8 mouse cellular contexts compared by ENCODE assay signal in the genomic region with DNA sequence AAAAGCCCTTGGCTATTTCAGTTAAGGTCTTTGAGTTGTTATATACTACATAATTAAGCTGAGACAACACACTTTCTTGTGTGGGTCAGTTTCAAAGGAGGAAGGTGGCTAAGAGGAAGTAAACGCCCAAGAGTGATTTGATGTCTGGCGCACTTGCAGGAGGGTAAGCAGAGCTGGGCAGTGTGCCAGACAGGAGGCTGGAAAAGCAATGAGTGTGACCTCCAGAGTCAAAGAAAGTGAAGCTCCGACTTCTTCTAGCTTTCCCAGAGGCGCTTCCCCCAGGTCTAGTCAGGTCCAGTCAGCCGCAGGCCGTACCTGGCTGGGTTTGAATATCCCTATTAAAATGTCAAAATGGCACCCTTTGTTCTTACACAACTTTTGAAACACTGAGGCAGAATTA. TPM values are rescaled to one million over a fixed set of nuclear protein-coding genes. Genes with fewer than 3 reads are reported as not detected.
DNase-seq lines count a peak whose midpoint lies in the region; ATAC-seq and TF ChIP-seq lines count a peak whose summit lies in the region.

No protein-coding gene starts in this region.

- H3K9me3 ChIP-seq in midbrain, embryonic 14.5 days (ENCODE audit: control insufficient read depth, low read length), result no peaks in the 10 kb centered on the region
- no peaks in the 10 kb centered on the region for H3K9me3 ChIP-seq in midbrain, embryonic 16.5 days (replicated peaks; ENCODE audit: control insufficient read depth, low read length, poor library complexity, severe bottlenecking)
- no peaks in the 10 kb centered on the region for H3K9me3 ChIP-seq in forebrain, embryonic 11.5 days (ENCODE audit: control insufficient read depth, low read length)

- 79% methylated on average over 6 of the region's 6 CpGs for WGBS in midbrain, embryonic 14.5 days
- WGBS in midbrain, embryonic 16.5 days, result 76% methylated on average over 6 of the region's 6 CpGs
- 85% methylated on average over 6 of the region's 6 CpGs for WGBS in forebrain, embryonic 11.5 days

- no peaks in the 10 kb centered on the region for H3K4me1 ChIP-seq in midbrain, embryonic 14.5 days (ENCODE audit: control insufficient read depth, insufficient read depth, low read length)
- no peaks in the 10 kb centered on the region for H3K4me1 ChIP-seq in midbrain, embryonic 16.5 days (ENCODE audit: control insufficient read depth, insufficient read depth, low read length)
- H3K4me1 ChIP-seq in cortical plate, adult 2 months (ENCODE audit: control insufficient read depth, insufficient read depth, low read length), result no peaks in the 10 kb centered on the region
- H3K4me1 ChIP-seq in forebrain, embryonic 11.5 days (replicated peaks; ENCODE audit: control insufficient read depth, insufficient read depth, low read length), result no peaks in the 10 kb centered on the region

- H3K9ac ChIP-seq in midbrain, embryonic 14.5 days (replicated peaks; ENCODE audit: low read length), result no peak overlapping the region
- H3K9ac ChIP-seq in midbrain, embryonic 16.5 days (ENCODE audit: low read depth, low read length), result no peak overlapping the region
- no peak overlapping the region for H3K9ac ChIP-seq in forebrain, embryonic 11.5 days (ENCODE audit: low read length)

- H3K4me2 ChIP-seq in midbrain, embryonic 14.5 days (ENCODE audit: low read length), result no peak overlapping the region
- H3K4me2 ChIP-seq in midbrain, embryonic 16.5 days (ENCODE audit: low read length), result no peak overlapping the region
- no peak overlapping the region for H3K4me2 ChIP-seq in forebrain, embryonic 11.5 days (ENCODE audit: low read depth, low read length, severe bottlenecking)

- TF ChIP-seq POLR2A in cortical plate, adult 2 months (IDR thresholded peaks at IDR 0.05; ENCODE audit: extremely low read depth, insufficient read depth, low read length), result no peak

- DNase-seq in midbrain, embryonic 14.5 days, result peak; percentile 24
- peak; percentile 78 for DNase-seq in lung, postnatal 36 days
- DNase-seq in thymus, postnatal 10 days (ENCODE audit: low spot score in 2 of 2), result no peak
- no peak for DNase-seq in forebrain, embryonic 11.5 days (ENCODE audit: low spot score)

- H3K4me3 ChIP-seq in midbrain, embryonic 14.5 days (replicated peaks; ENCODE audit: low read depth, low read length), result no peak overlapping the region
- no peak overlapping the region for H3K4me3 ChIP-seq in midbrain, embryonic 16.5 days (ENCODE audit: low read depth, low read length)
- no peak overlapping the region for H3K4me3 ChIP-seq in cortical plate, adult 2 months (ENCODE audit: insufficient read depth, low read length)
- no peak overlapping the region for H3K4me3 ChIP-seq in forebrain, embryonic 11.5 days (ENCODE audit: low read depth, low read length)

- no peak for TF ChIP-seq CTCF in cortical plate, adult 2 months (IDR thresholded peaks at IDR 0.05; ENCODE audit: extremely low read depth, insufficient read depth, low read length)

- H3K27me3 ChIP-seq in midbrain, embryonic 14.5 days (ENCODE audit: control insufficient read depth, insufficient read depth, low read length), result no peaks in the 10 kb centered on the region
- no peaks in the 10 kb centered on the region for H3K27me3 ChIP-seq in midbrain, embryonic 16.5 days (ENCODE audit: control insufficient read depth, insufficient read depth, low read depth, low read length)
- H3K27me3 ChIP-seq in forebrain, embryonic 11.5 days (ENCODE audit: control insufficient read depth, insufficient read depth, low read length), result no peaks in the 10 kb centered on the region

- no peak for ATAC-seq in midbrain, embryonic 14.5 days (ENCODE audit: low FRiP score, low TSS enrichment)
- ATAC-seq in midbrain, embryonic 16.5 days, result no peak
- peak; percentile 80 to 84 for ATAC-seq in hematopoietic stem cell, adult 5-6 weeks (replicated peaks in 1 of 2; ENCODE audit: insufficient read depth in 1 of 2, low FRiP score in 2 of 2, low TSS enrichment in 1 of 2, low read depth in 1 of 2, poor library complexity in 2 of 2, severe bottlenecking in 2 of 2)
- no peak for ATAC-seq in CD4-positive, CD25-positive, alpha-beta regulatory T cell, adult 4 months
- ATAC-seq in forebrain, embryonic 11.5 days (replicated peaks; ENCODE audit: low FRiP score), result no peak

- no peak overlapping the region for H3K27ac ChIP-seq in midbrain, embryonic 14.5 days (replicated peaks; ENCODE audit: low read depth, low read length)
- no peak overlapping the region for H3K27ac ChIP-seq in midbrain, embryonic 16.5 days (ENCODE audit: low read length)
- peak overlapping the region; percentile 56; the same call in 1 of the 2 replicates for H3K27ac ChIP-seq in cortical plate, adult 2 months (ENCODE audit: insufficient read depth, low read length)
- no peak overlapping the region for H3K27ac ChIP-seq in forebrain, embryonic 11.5 days (ENCODE audit: low read depth, low read length)

- H3K36me3 ChIP-seq in midbrain, embryonic 14.5 days (ENCODE audit: control insufficient read depth, insufficient read depth, low read length), result peaks cover 4% of the 10 kb centered on the region
- H3K36me3 ChIP-seq in midbrain, embryonic 16.5 days (ENCODE audit: control insufficient read depth, insufficient read depth, low read length), result no peaks in the 10 kb centered on the region
- H3K36me3 ChIP-seq in forebrain, embryonic 11.5 days (ENCODE audit: control insufficient read depth, insufficient read depth, low read length), result peaks cover 2% of the 10 kb centered on the region; the same call in 1 of the 2 replicates

RNA-seq across cellular contexts. Expression of gene Jam2, which starts 28.3 kb away (rescaled TPM):
- polyA plus RNA-seq in midbrain, embryonic 14.5 days (2014; fragmentation: Nextera tagmentation; extraction: Ambion mirVana), result 25.4 and 37.7 TPM in 2 replicates
- 23.1 and 23.6 TPM in 2 replicates for polyA plus RNA-seq in midbrain, embryonic 16.5 days (2015; fragmentation: Nextera tagmentation; extraction: Ambion mirVana)
- 32.9 and 39.3 TPM in 2 replicates for polyA plus RNA-seq in cortical plate, adult 2 months (2012; rRNA removed)
- 0.69 and 4.6 TPM in 2 replicates for total RNA-seq in hematopoietic stem cell, adult 5-6 weeks (2017)
- polyA plus RNA-seq in CD4-positive, CD25-positive, alpha-beta regulatory T cell, adult 4 months (2017; shearing (Covaris generic)), result under 1 TPM; 0.19 to 0.43 TPM
- 51.5 and 54.0 TPM in 2 replicates for polyA plus RNA-seq in forebrain, embryonic 11.5 days (2014; fragmentation: Nextera tagmentation; extraction: Ambion mirVana)

RNA-seq across cellular contexts. Expression of gene Gabpa, which starts 32.5 kb away (rescaled TPM):
- 18.4 and 24.9 TPM in 2 replicates for polyA plus RNA-seq in midbrain, embryonic 14.5 days (2014; fragmentation: Nextera tagmentation; extraction: Ambion mirVana)
- 17.1 and 18.4 TPM in 2 replicates for polyA plus RNA-seq in midbrain, embryonic 16.5 days (2015; fragmentation: Nextera tagmentation; extraction: Ambion mirVana)
- polyA plus RNA-seq in cortical plate, adult 2 months (2012; rRNA removed), result 15.3 and 16.1 TPM in 2 replicates
- total RNA-seq in hematopoietic stem cell, adult 5-6 weeks (2017), result 81.4 and 87.7 TPM in 2 replicates
- 10 to 100 TPM; 18.1 to 19.2 TPM for polyA plus RNA-seq in CD4-positive, CD25-positive, alpha-beta regulatory T cell, adult 4 months (2017; shearing (Covaris generic))
- polyA plus RNA-seq in forebrain, embryonic 11.5 days (2014; fragmentation: Nextera tagmentation; extraction: Ambion mirVana), result 45.7 and 46.3 TPM in 2 replicates

RNA-seq across cellular contexts. Expression of gene Atp5j, which starts 33.2 kb away (rescaled TPM):
- 769 and 923 TPM in 2 replicates for polyA plus RNA-seq in midbrain, embryonic 14.5 days (2014; fragmentation: Nextera tagmentation; extraction: Ambion mirVana)
- 689 and 704 TPM in 2 replicates for polyA plus RNA-seq in midbrain, embryonic 16.5 days (2015; fragmentation: Nextera tagmentation; extraction: Ambion mirVana)
- 401 and 423 TPM in 2 replicates for polyA plus RNA-seq in cortical plate, adult 2 months (2012; rRNA removed)
- total RNA-seq in hematopoietic stem cell, adult 5-6 weeks (2017), result 266 and 344 TPM in 2 replicates
- 100 to 1,000 TPM; 385 to 522 TPM for polyA plus RNA-seq in CD4-positive, CD25-positive, alpha-beta regulatory T cell, adult 4 months (2017; shearing (Covaris generic))
- polyA plus RNA-seq in forebrain, embryonic 11.5 days (2014; fragmentation: Nextera tagmentation; extraction: Ambion mirVana), result 744 and 785 TPM in 2 replicates

Comparison
In these comparisons a context has a peak if more than half of its experiments do, and no peak if none do; other contexts are left out.
1. ATAC-seq: peak in hematopoietic stem cell, adult 5-6 weeks (2 of 2); none in midbrain, embryonic 14.5 days (single experiment), midbrain, embryonic 16.5 days (single experiment), CD4-positive, CD25-positive, alpha-beta regulatory T cell, adult 4 months (single experiment) and forebrain, embryonic 11.5 days (single experiment).
2. DNase-seq: peak in midbrain, embryonic 14.5 days (single experiment) and lung, postnatal 36 days (single experiment); none in thymus, postnatal 10 days (0 of 2) and forebrain, embryonic 11.5 days (single experiment).
3. RNA of gene Jam2, which starts 28.3 kb away (polyA plus RNA-seq): 51.5 to 54.0 TPM in forebrain, embryonic 11.5 days, 32.9 to 39.3 TPM in cortical plate, adult 2 months, 25.4 to 37.7 TPM in midbrain, embryonic 14.5 days and 23.1 to 23.6 TPM in midbrain, embryonic 16.5 days; 0.19 to 0.43 TPM in CD4-positive, CD25-positive, alpha-beta regulatory T cell, adult 4 months; every median in the first group is over 10 times any median in the second.